Mouse (Mus musculus): ENCODE data around the gene Bicdl2. TPM values are rescaled to one million over a fixed set of nuclear protein-coding genes. Genes with fewer than 3 reads are reported as not detected.
A peak's percentile ranks its signal among the peaks of the same experiment; 100 is the strongest.

Bicdl2 gene
- polyA plus RNA-seq, 1 experiment from 2014 or later, result 0.35 TPM

- H3K27ac ChIP-seq (ENCODE audit: low read depth, low read length), result no peak overlapping the region
- H3K4me1 ChIP-seq (replicated peaks; ENCODE audit: control insufficient read depth, insufficient read depth, low read length), result no peaks in the 10 kb centered on the region; the same call in 1 of the 2 replicates
- H3K4me3 ChIP-seq (ENCODE audit: low read depth, low read length), result no peak overlapping the region
- H3K27me3 ChIP-seq (ENCODE audit: control insufficient read depth, insufficient read depth, low read length), result peaks cover 16% of the 10 kb centered on the region
- H3K9ac ChIP-seq (ENCODE audit: low read length), result no peak overlapping the region
- DNase-seq (ENCODE audit: low spot score), result no peak
- WGBS, result 75% methylated on average over 1 of the region's 1 CpGs
- no peaks in the 10 kb centered on the region for H3K36me3 ChIP-seq (ENCODE audit: control insufficient read depth, insufficient read depth, low read length)
- H3K4me2 ChIP-seq (ENCODE audit: low read depth, low read length, severe bottlenecking), result no peak overlapping the region
- H3K9me3 ChIP-seq (ENCODE audit: control insufficient read depth, low read length), result no peaks in the 10 kb centered on the region
- ATAC-seq (replicated peaks; ENCODE audit: low FRiP score), result no peak
Measured at GRCm38 (mm10) chr17:23694491-23694890, 34.2 kb downstream of the Bicdl2 start.

- DNase-seq (ENCODE audit: low spot score) (no peak), ATAC-seq (replicated peaks; ENCODE audit: low FRiP score) (no peak)
- no peaks in the 10 kb centered on the region for H3K36me3 ChIP-seq (ENCODE audit: control insufficient read depth, insufficient read depth, low read length)
- H3K9ac ChIP-seq (ENCODE audit: low read length), result no peak overlapping the region
- no peak overlapping the region for H3K27ac ChIP-seq (ENCODE audit: low read depth, low read length)
- H3K4me2 ChIP-seq (ENCODE audit: low read depth, low read length, severe bottlenecking), result no peak overlapping the region
- H3K9me3 ChIP-seq (ENCODE audit: control insufficient read depth, low read length), result no peaks in the 10 kb centered on the region
- 11% methylated on average over 3 of the region's 3 CpGs for WGBS
- H3K4me1 ChIP-seq (replicated peaks; ENCODE audit: control insufficient read depth, insufficient read depth, low read length), result no peaks in the 10 kb centered on the region; the same call in 1 of the 2 replicates
- H3K27me3 ChIP-seq (ENCODE audit: control insufficient read depth, insufficient read depth, low read length), result peaks cover 27% of the 10 kb centered on the region
- no peak overlapping the region for H3K4me3 ChIP-seq (ENCODE audit: low read depth, low read length)
Measured at GRCm38 (mm10) chr17:23695801-23696200, 35.5 kb downstream of the Bicdl2 start.

- DNase-seq (ENCODE audit: low spot score) (peak; percentile 63), ATAC-seq (replicated peaks; ENCODE audit: low FRiP score) (peak; percentile 57)
- H3K4me1 ChIP-seq (replicated peaks; ENCODE audit: control insufficient read depth, insufficient read depth, low read length), result no peaks in the 10 kb centered on the region; the same call in 1 of the 2 replicates
- peak overlapping the region; percentile 62 for H3K4me3 ChIP-seq (ENCODE audit: low read depth, low read length)
- WGBS, result under 1% methylated on average over 96 of the region's 101 CpGs
- peaks cover 31% of the 10 kb centered on the region for H3K27me3 ChIP-seq (ENCODE audit: control insufficient read depth, insufficient read depth, low read length)
- H3K36me3 ChIP-seq (ENCODE audit: control insufficient read depth, insufficient read depth, low read length), result no peaks in the 10 kb centered on the region
- no peaks in the 10 kb centered on the region for H3K9me3 ChIP-seq (ENCODE audit: control insufficient read depth, low read length)
- peak overlapping the region; percentile 46; the same call in 1 of the 2 replicates for H3K9ac ChIP-seq (ENCODE audit: low read length)
- H3K27ac ChIP-seq (ENCODE audit: low read depth, low read length), result no peak overlapping the region
- H3K4me2 ChIP-seq (ENCODE audit: low read depth, low read length, severe bottlenecking), result peak overlapping the region; percentile 100
Measured at GRCm38 (mm10) chr17:23699131-23700077, 39.1 kb downstream of the Bicdl2 start.

- ATAC-seq (replicated peaks; ENCODE audit: low FRiP score) (peak; percentile 94), DNase-seq (ENCODE audit: low spot score) (peak; percentile 91)
- Histone ChIP-seq H3K27me3 (ENCODE audit: control insufficient read depth, insufficient read depth, low read length) (peaks cover 31% of the 10 kb centered on the region), H3K27ac (ENCODE audit: low read depth, low read length) (no peak overlapping the region), H3K9me3 (ENCODE audit: control insufficient read depth, low read length) (no peaks in the 10 kb centered on the region), H3K4me3 (ENCODE audit: low read depth, low read length) (peak overlapping the region; percentile 62), H3K36me3 (ENCODE audit: control insufficient read depth, insufficient read depth, low read length) (no peaks in the 10 kb centered on the region), H3K9ac (ENCODE audit: low read length) (peak overlapping the region; percentile 46; the same call in 1 of the 2 replicates), H3K4me1 (replicated peaks; ENCODE audit: control insufficient read depth, insufficient read depth, low read length) (no peaks in the 10 kb centered on the region; the same call in 1 of the 2 replicates), H3K4me2 (ENCODE audit: low read depth, low read length, severe bottlenecking) (peak overlapping the region; percentile 100)
- 1% methylated on average over 23 of the region's 28 CpGs for WGBS
Measured at GRCm38 (mm10) chr17:23700079-23700478, 39.8 kb downstream of the Bicdl2 start.

GRCm38 (mm10) chr17:23703301-23703700 lies 43.0 kb downstream of the Bicdl2 start:
- H3K9ac ChIP-seq (ENCODE audit: low read length), result no peak overlapping the region
- H3K27ac ChIP-seq (ENCODE audit: low read depth, low read length), result no peak overlapping the region
- no peak overlapping the region for H3K4me2 ChIP-seq (ENCODE audit: low read depth, low read length, severe bottlenecking)
- ATAC-seq (replicated peaks; ENCODE audit: low FRiP score) (no peak), DNase-seq (ENCODE audit: low spot score) (no peak)
- no peaks in the 10 kb centered on the region; the same call in 1 of the 2 replicates for H3K4me1 ChIP-seq (replicated peaks; ENCODE audit: control insufficient read depth, insufficient read depth, low read length)
- no peak overlapping the region for H3K4me3 ChIP-seq (ENCODE audit: low read depth, low read length)
- no peaks in the 10 kb centered on the region for H3K36me3 ChIP-seq (ENCODE audit: control insufficient read depth, insufficient read depth, low read length)
- 85% methylated on average over 9 of the region's 9 CpGs for WGBS
- H3K27me3 ChIP-seq (ENCODE audit: control insufficient read depth, insufficient read depth, low read length), result peaks cover 26% of the 10 kb centered on the region
- no peaks in the 10 kb centered on the region for H3K9me3 ChIP-seq (ENCODE audit: control insufficient read depth, low read length)

GRCm38 (mm10) chr17:23704741-23705140 lies 44.4 kb downstream of the Bicdl2 start:
- no peaks in the 10 kb centered on the region for H3K36me3 ChIP-seq (ENCODE audit: control insufficient read depth, insufficient read depth, low read length)
- peaks cover 12% of the 10 kb centered on the region for H3K27me3 ChIP-seq (ENCODE audit: control insufficient read depth, insufficient read depth, low read length)
- no peak overlapping the region for H3K27ac ChIP-seq (ENCODE audit: low read depth, low read length)
- ATAC-seq (replicated peaks; ENCODE audit: low FRiP score), result no peak
- H3K4me2 ChIP-seq (ENCODE audit: low read depth, low read length, severe bottlenecking), result no peak overlapping the region
- no peaks in the 10 kb centered on the region for H3K9me3 ChIP-seq (ENCODE audit: control insufficient read depth, low read length)
- no peak overlapping the region for H3K9ac ChIP-seq (ENCODE audit: low read length)
- no peaks in the 10 kb centered on the region for H3K4me1 ChIP-seq (replicated peaks; ENCODE audit: control insufficient read depth, insufficient read depth, low read length)
- no peak overlapping the region for H3K4me3 ChIP-seq (ENCODE audit: low read depth, low read length)
- DNase-seq (ENCODE audit: low spot score), result no peak
- 64% methylated on average over 7 of the region's 7 CpGs for WGBS

- Histone ChIP-seq H3K36me3 (ENCODE audit: control insufficient read depth, insufficient read depth, low read length) (no peaks in the 10 kb centered on the region), H3K27ac (ENCODE audit: low read depth, low read length) (no peak overlapping the region), H3K4me3 (ENCODE audit: low read depth, low read length) (no peak overlapping the region), H3K27me3 (ENCODE audit: control insufficient read depth, insufficient read depth, low read length) (peaks cover 5% of the 10 kb centered on the region), H3K9ac (ENCODE audit: low read length) (no peak overlapping the region), H3K4me2 (ENCODE audit: low read depth, low read length, severe bottlenecking) (no peak overlapping the region), H3K9me3 (ENCODE audit: control insufficient read depth, low read length) (no peaks in the 10 kb centered on the region), H3K4me1 (replicated peaks; ENCODE audit: control insufficient read depth, insufficient read depth, low read length) (no peaks in the 10 kb centered on the region)
- 74% methylated on average over 7 of the region's 7 CpGs for WGBS
- peak; percentile 51 for ATAC-seq (replicated peaks; ENCODE audit: low FRiP score)
- no peak for DNase-seq (ENCODE audit: low spot score)
Measured at GRCm38 (mm10) chr17:23705525-23706104, 45.3 kb downstream of the Bicdl2 start.

- Histone ChIP-seq H3K9me3 (ENCODE audit: control insufficient read depth, low read length) (no peaks in the 10 kb centered on the region), H3K36me3 (ENCODE audit: control insufficient read depth, insufficient read depth, low read length) (no peaks in the 10 kb centered on the region), H3K27ac (ENCODE audit: low read depth, low read length) (no peak overlapping the region), H3K9ac (ENCODE audit: low read length) (no peak overlapping the region), H3K4me3 (ENCODE audit: low read depth, low read length) (no peak overlapping the region), H3K4me1 (replicated peaks; ENCODE audit: control insufficient read depth, insufficient read depth, low read length) (no peaks in the 10 kb centered on the region), H3K4me2 (ENCODE audit: low read depth, low read length, severe bottlenecking) (no peak overlapping the region), H3K27me3 (ENCODE audit: control insufficient read depth, insufficient read depth, low read length) (no peaks in the 10 kb centered on the region; the same call in 1 of the 2 replicates)
- peak; percentile 89 for DNase-seq (ENCODE audit: low spot score)
- peak; percentile 67 for ATAC-seq (replicated peaks; ENCODE audit: low FRiP score)
- 2% methylated on average over 3 of the region's 3 CpGs for WGBS
Measured at GRCm38 (mm10) chr17:23706212-23706611, 45.9 kb downstream of the Bicdl2 start.
